Comparison of ENCODE assay signal across 10 mouse cellular contexts in the genomic region with DNA sequence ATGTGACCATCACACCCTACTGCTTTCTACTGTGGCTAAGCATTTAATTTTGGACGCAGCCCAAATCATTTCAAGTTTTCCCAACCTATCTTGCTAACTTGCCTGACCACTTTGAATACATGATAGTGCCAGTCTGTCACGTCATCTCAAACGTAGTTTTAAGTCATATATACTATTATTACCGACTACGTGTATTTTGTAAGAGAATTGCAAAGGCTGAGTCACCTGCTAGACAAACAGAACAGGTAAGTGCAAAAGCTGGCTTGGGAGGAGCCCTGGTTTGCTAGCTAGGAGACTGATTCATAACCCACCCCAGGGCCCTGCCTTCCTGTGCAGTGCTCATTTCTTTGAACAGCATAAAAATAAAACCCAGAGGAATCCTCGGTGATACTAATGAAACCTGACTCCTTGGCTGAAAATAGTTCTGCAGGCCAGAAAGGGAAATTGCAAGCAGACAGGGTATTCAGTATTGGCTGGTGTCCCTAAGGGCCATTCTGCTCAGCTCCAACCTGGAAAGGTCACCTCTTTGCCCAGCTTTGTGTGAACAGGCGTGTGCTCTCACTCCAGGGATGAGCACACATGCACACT.
DNase-seq lines count a peak whose midpoint lies in the region; ATAC-seq lines count a peak whose summit lies in the region.
"Had no signal": no experiment of that assay in that cellular context is flagged by ENCODE, and none has a peak within 500 bp of the region (broad histone marks: within the 10 kb centered on the region; RNA-seq: fewer than 3 reads in every experiment).

No protein-coding gene starts in this region.

- no peak overlapping the region for H3K9ac ChIP-seq in heart, embryonic 16.5 days (ENCODE audit: low read length)
- H3K9ac ChIP-seq: hindbrain, embryonic 13.5 days had no signal

- H3K27ac ChIP-seq in heart, embryonic 16.5 days (ENCODE audit: low read length) = peak overlapping the region; percentile 63
- H3K27ac ChIP-seq in heart, embryonic 10.5 days = no peak overlapping the region; the same call in 1 of the 2 replicates
- H3K27ac ChIP-seq: hindbrain, embryonic 13.5 days had no signal

- DNase-seq in heart, embryonic 10.5 days (ENCODE audit: low spot score) = no peak
- peak; percentile 48 for DNase-seq in 3T3-L1 (ENCODE audit: low read depth, low spot score)
- peak; percentile 55 for DNase-seq in cerebellum, adult 11-12 months
- peak; percentile 78 for DNase-seq in fat pad, adult 2 months (ENCODE audit: extremely low read depth, low read depth, low spot score)
- DNase-seq in right cerebral cortex, adult 18-20 months = no peak
- no peak for DNase-seq in spleen, adult 12 weeks (ENCODE audit: low spot score)
- DNase-seq: kidney, postnatal 36 days had no signal

- WGBS in heart, embryonic 16.5 days = 47% methylated on average over 7 of the region's 7 CpGs
- WGBS in heart, embryonic 10.5 days = 76% methylated on average over 7 of the region's 7 CpGs

- H3K4me3 ChIP-seq in heart, embryonic 16.5 days (ENCODE audit: low read length) = no peak overlapping the region
- H3K4me3 ChIP-seq in heart, embryonic 10.5 days = no peak overlapping the region
- H3K4me3 ChIP-seq: hindbrain, embryonic 13.5 days had no signal

- H3K36me3 ChIP-seq in heart, embryonic 16.5 days (ENCODE audit: control insufficient read depth, insufficient read depth) = no peaks in the 10 kb centered on the region
- no peaks in the 10 kb centered on the region for H3K36me3 ChIP-seq in heart, embryonic 10.5 days
- H3K36me3 ChIP-seq: hindbrain, embryonic 13.5 days had no signal

- H3K27me3 ChIP-seq in heart, embryonic 16.5 days (ENCODE audit: control insufficient read depth, insufficient read depth, low read length) = no peaks in the 10 kb centered on the region
- no peaks in the 10 kb centered on the region for H3K27me3 ChIP-seq in heart, embryonic 10.5 days (ENCODE audit: insufficient read depth, poor library complexity, severe bottlenecking)
- H3K27me3 ChIP-seq: hindbrain, embryonic 13.5 days had no signal

- ATAC-seq in heart, embryonic 16.5 days (replicated peaks; ENCODE audit: extremely low read depth, insufficient read depth, low FRiP score) = peak; percentile 70
- ATAC-seq in granulocyte monocyte progenitor cell, adult 5-6 weeks (replicated peaks; ENCODE audit: poor library complexity, severe bottlenecking) = no peak

- H3K4me2 ChIP-seq in heart, embryonic 16.5 days (ENCODE audit: low read depth, low read length) = no peak overlapping the region
- H3K4me2 ChIP-seq: hindbrain, embryonic 13.5 days had no signal

- H3K9me3 ChIP-seq in heart, embryonic 16.5 days (replicated peaks; ENCODE audit: control insufficient read depth, low read length) = no peaks in the 10 kb centered on the region
- H3K9me3 ChIP-seq in heart, embryonic 10.5 days = no peaks in the 10 kb centered on the region
- H3K9me3 ChIP-seq: hindbrain, embryonic 13.5 days had no signal

- peaks cover 6% of the 10 kb centered on the region for H3K4me1 ChIP-seq in heart, embryonic 16.5 days (ENCODE audit: control insufficient read depth, insufficient read depth, low read length)
- H3K4me1 ChIP-seq in heart, embryonic 10.5 days = no peaks in the 10 kb centered on the region
- H3K4me1 ChIP-seq: hindbrain, embryonic 13.5 days had no signal

Comparison
In these comparisons a context has a peak if more than half of its experiments do, and no peak if none do; other contexts are left out.
1. DNase-seq: peak in 3T3-L1 (single experiment), cerebellum, adult 11-12 months (single experiment) and fat pad, adult 2 months (single experiment); none in heart, embryonic 10.5 days (single experiment), right cerebral cortex, adult 18-20 months (single experiment) and spleen, adult 12 weeks (single experiment).